Mouse (Mus musculus) CD8-positive naive resting alpha-beta T cell, adult 2 months (primary cell): ENCODE measurements around the gene Hsd17b12.

ENCODE experiments used
- DNase-seq, 2 experiments: peaks; one replicate each; pipeline ENCODE4 v3.0.0; 2022; ENCODE audit warnings: low read depth in 2 of 2, low spot score in 2 of 2

Hsd17b12 gene

GRCm38 (mm10) chr2:94089901-94090300 is 67.9 kb downstream of the Hsd17b12 start:
- DNase-seq: no peak

GRCm38 (mm10) chr2:94069482-94069881 is 88.3 kb downstream of the Hsd17b12 start:
- DNase-seq: no peak

GRCm38 (mm10) chr2:94066540-94067135 is 91.1 kb downstream of the Hsd17b12 start:
- DNase-seq: no peak

GRCm38 (mm10) chr2:94066120-94066519 is 91.6 kb downstream of the Hsd17b12 start:
- DNase-seq: no peak

- no peak for DNase-seq
These were observed 95.0 kb downstream of the Hsd17b12 start for GRCm38 (mm10) chr2:94062791-94063190.

- no peak for DNase-seq
These were observed 98.3 kb downstream of the Hsd17b12 start for GRCm38 (mm10) chr2:94059459-94059858.

- peak in 1 of 2 experiments; percentile 1 for DNase-seq
These were observed 103.0 kb downstream of the Hsd17b12 start for GRCm38 (mm10) chr2:94054813-94055212.

- DNase-seq: no peak
These were observed 105.8 kb downstream of the Hsd17b12 start for GRCm38 (mm10) chr2:94051952-94052351.

GRCm38 (mm10) chr2:94050901-94051300 is 106.9 kb downstream of the Hsd17b12 start:
- no peak for DNase-seq

GRCm38 (mm10) chr2:94049471-94050176 is 108.1 kb downstream of the Hsd17b12 start:
- DNase-seq: no peak

GRCm38 (mm10) chr2:94048733-94049470 is 108.9 kb downstream of the Hsd17b12 start:
- DNase-seq: no peak

- no peak for DNase-seq
These were observed 109.5 kb downstream of the Hsd17b12 start for GRCm38 (mm10) chr2:94048271-94048670.

GRCm38 (mm10) chr2:94045411-94046090 is 112.2 kb downstream of the Hsd17b12 start:
- DNase-seq: no peak

GRCm38 (mm10) chr2:94044174-94044573 is 113.6 kb downstream of the Hsd17b12 start:
- DNase-seq: no peak

GRCm38 (mm10) chr2:94043662-94044061 is 114.1 kb downstream of the Hsd17b12 start:
- no peak for DNase-seq

- DNase-seq: no peak
These were observed 115.3 kb downstream of the Hsd17b12 start for GRCm38 (mm10) chr2:94042461-94042860.

- no peak for DNase-seq
These were observed 117.2 kb downstream of the Hsd17b12 start for GRCm38 (mm10) chr2:94040391-94041125.

- DNase-seq: peak; percentile 9 to 30
These were observed 122.1 kb downstream of the Hsd17b12 start for GRCm38 (mm10) chr2:94035428-94036331.

- no peak for DNase-seq
These were observed 127.2 kb downstream of the Hsd17b12 start for GRCm38 (mm10) chr2:94030602-94031001.

- DNase-seq: no peak
These were observed 133.1 kb downstream of the Hsd17b12 start for GRCm38 (mm10) chr2:94024637-94025036.
